Mouse (Mus musculus): Measurements from ENCODE around the gene Il31ra.

- TF ChIP-seq CTCF (IDR thresholded peaks at IDR 0.05; ENCODE audit: borderline replicate concordance, control insufficient read depth, extremely low read depth, insufficient read depth, low read length, poor library complexity), result no peak
- TF ChIP-seq POLR2A (IDR thresholded peaks at IDR 0.05; ENCODE audit: control insufficient read depth, extremely low read depth, insufficient read depth, low read length, poor library complexity), result no peak
These were observed 88.7 kb downstream of the Il31ra start for GRCm38 (mm10) chr13:112505436-112505835.

All from thymus, adult 2 months (tissue).